Mouse (Mus musculus) WW6 (cell line): ENCODE results near the gene Gm14393.
"Not testable (repeated sequence)": the region's sequence is repeated elsewhere in the genome, so short reads cannot be mapped to it uniquely, and the experiment has no call there.

ENCODE experiments used
- DNase-seq: peaks from one replicate; pipeline ENCODE4 v3.0.0-alpha.2; 2013; ENCODE audit warnings: low read depth, low spot score

Gene Gm14393

GRCm38 (mm10) chr2:175067681-175068261 is at the start of gene Gm14393:
Gene Gm14393, minus strand, starts transcription at chr2:175067781.
- peak; percentile 36 for DNase-seq

GRCm38 (mm10) chr2:175044268-175044667 is 23.3 kb downstream of the Gm14393 start:
- DNase-seq = not testable (repeated sequence)
